Mouse (Mus musculus) urinary bladder, postnatal 14 days (tissue): ENCODE data around the gene Naglu.

Source experiments
- DNase-seq: peaks from one replicate; pipeline ENCODE4 v3.0.0; 2021; ENCODE audit warnings: low spot score

Gene Naglu

DNA sequence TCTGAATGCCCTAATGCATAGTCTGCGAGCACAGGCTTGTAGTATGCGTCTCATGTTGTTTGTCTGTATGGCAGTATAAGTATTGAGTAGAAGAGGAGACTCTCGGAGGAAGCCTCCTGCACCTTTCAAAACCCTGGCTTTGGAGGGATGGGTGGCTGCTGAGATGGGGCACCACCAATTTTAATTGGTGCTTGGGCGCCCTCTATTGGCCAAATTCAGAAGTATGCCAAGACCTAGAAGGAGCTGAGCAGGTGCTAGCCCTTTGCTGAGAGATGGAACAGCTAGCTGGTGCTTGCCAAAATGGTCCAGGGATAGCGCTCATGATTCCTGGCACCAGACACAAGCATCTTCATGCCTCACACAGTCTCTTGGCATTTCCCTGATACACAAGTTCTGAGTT is 12.0 kb upstream of the Naglu start:
- DNase-seq, result peak; percentile 94

- DNase-seq, result no peak
Measured at GRCm38 (mm10) chr11:101058726-101059125, 11.1 kb upstream of the Naglu start.

- no peak for DNase-seq
Measured at GRCm38 (mm10) chr11:101059473-101059872, 10.3 kb upstream of the Naglu start.

DNA sequence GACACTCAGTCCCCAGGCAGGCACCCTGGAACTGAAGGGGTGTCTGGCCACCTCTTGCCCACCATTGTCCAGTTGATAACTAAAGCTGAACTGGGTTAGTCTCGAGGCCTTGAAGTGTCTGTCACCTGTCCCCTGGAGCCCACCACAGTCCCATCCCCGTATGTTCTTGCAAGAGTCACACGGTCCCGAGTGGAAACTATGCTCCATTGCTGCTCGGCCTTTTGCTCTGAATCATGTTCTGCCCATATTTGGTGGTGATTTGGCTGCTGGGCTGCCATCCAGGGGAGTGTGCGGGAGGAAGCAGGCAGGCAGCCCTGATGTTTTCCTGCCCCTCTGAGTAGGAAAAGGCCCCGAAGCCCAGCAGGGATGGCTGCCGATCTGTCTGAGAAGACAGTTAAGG is 9.7 kb upstream of the Naglu start:
- peak; percentile 80 for DNase-seq

GRCm38 (mm10) chr11:101061049-101061448 is 8.8 kb upstream of the Naglu start:
- DNase-seq, result no peak

- DNase-seq, result peak; percentile 64
Measured at GRCm38 (mm10) chr11:101062165-101062884, 7.5 kb upstream of the Naglu start.

GRCm38 (mm10) chr11:101062971-101063675 is 6.7 kb upstream of the Naglu start:
- no peak for DNase-seq

GRCm38 (mm10) chr11:101063676-101064327 is 6.0 kb upstream of the Naglu start:
- peak; percentile 73 for DNase-seq

- DNase-seq, result no peak
Measured at GRCm38 (mm10) chr11:101064462-101064861, 5.3 kb upstream of the Naglu start.

GRCm38 (mm10) chr11:101065002-101065401 is 4.8 kb upstream of the Naglu start:
- no peak for DNase-seq

GRCm38 (mm10) chr11:101066549-101067412 is 3.0 kb upstream of the Naglu start:
- DNase-seq, result peak; percentile 86

GRCm38 (mm10) chr11:101070189-101070527 is 346 bp downstream of the Naglu start:
- no peak for DNase-seq

DNA sequence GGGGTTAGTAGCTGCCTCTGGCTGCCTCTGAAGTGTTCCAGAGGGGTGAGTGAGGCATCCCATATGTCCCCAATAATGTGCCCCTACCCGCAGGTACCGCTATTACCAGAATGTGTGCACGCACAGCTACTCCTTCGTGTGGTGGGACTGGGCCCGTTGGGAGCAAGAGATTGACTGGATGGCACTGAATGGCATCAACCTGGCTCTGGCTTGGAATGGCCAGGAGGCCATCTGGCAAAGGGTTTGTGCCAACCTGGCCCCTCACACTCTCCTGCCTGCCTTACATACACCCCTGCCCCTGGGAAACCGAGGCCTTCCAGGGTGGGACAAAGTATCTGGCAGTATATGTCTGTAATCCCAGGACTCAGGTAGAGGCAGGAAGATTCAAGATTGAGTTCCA is 1.2 kb downstream of the Naglu start:
- no peak for DNase-seq

DNA sequence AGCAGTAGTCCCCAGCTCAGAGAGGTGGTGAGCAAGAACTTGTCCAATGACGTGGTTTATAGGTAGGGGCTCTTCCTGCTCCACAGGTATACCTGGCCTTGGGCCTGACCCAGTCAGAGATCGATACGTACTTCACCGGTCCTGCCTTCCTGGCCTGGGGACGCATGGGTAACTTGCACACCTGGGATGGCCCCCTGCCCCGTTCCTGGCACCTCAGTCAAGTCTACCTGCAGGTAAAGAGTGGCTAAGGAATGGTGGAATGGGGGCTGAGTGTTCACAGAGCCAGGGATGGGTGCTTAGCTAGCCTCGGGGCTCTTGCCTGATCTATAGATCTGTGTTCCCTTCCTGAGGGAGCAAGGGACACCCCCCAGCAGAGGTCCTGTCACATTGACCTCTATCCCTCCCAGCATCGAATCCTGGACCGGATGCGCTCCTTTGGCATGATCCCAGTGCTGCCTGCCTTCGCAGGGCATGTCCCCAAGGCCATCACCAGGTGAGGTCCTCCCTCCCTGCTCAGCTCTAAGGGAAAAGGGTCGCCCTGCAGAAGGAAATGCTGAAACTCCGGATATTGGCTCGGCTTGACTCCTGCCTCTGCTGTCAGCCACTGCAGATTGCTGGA is 2.1 kb downstream of the Naglu start:
- DNase-seq, result no peak

DNA sequence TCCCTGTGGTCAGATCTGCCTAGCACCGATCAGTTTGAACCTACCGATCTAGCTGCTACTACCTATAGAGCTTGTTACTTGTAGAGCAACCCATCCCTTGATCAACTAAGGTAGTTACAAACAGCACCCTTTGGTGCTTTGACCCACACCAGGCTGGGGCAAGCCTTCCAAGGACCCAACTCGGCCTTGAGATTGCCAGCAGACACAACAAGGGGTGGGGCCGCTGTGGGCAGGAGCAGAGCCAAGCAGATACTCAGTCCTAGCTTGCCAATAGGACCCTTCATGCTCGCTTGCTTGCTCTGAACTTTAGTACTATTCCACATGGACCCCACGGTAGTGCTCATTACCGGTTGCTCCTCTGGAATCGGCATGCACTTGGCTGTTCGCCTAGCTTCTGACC is 8.3 kb downstream of the Naglu start, which contains the start of gene Hsd17b1:
Gene Hsd17b1 (plus strand): TSS at position 291 of the 400 bp plus-strand sequence.
- no peak for DNase-seq

DNA sequence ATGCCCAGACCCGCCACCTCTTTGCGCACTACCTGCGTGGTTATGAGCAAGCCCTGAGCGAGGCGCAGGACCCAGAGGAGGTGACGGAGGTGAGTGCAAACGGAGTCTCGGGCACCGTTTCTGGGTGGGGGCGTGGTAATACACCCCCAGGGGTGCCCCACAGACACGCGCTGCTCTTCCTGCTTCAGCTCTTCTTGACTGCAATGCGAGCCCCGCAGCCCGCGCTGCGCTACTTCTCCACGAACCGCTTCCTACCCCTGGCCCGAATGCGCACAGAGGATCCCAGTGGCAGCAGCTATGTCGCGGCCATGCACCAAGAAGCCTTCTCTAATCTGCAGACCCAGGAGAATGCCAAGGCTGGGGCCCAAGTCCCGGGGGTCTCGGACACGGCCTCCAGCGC is 9.9 kb downstream of the Naglu start:
- no peak for DNase-seq

- DNase-seq, result no peak
Measured at GRCm38 (mm10) chr11:101080421-101080820, 10.6 kb downstream of the Naglu start.

DNA sequence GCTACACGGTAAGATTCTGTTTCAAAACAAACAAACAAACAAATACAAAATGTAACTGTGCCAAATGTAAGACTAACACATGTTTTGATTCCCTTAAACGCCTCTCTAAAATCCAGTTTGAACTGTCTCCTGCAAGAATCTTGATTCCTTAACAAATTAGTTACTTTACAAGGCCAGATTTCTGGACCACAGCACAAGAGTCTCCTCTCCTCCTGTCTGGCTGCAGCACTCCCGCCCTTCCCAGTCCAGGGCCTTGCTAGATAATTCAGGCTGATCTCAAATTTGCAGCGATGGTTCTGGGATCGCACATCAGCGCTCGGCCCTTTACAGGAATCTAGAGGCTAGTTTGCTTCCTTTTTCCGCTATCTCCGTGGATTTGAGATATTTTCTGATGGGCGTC is 11.8 kb downstream of the Naglu start:
- no peak for DNase-seq

- peak; percentile 84 for DNase-seq
Measured at GRCm38 (mm10) chr11:101082208-101083082, 12.6 kb downstream of the Naglu start, which contains the start of gene Coasy. TSS of gene Coasy (plus strand) at chr11:101082565.

DNA sequence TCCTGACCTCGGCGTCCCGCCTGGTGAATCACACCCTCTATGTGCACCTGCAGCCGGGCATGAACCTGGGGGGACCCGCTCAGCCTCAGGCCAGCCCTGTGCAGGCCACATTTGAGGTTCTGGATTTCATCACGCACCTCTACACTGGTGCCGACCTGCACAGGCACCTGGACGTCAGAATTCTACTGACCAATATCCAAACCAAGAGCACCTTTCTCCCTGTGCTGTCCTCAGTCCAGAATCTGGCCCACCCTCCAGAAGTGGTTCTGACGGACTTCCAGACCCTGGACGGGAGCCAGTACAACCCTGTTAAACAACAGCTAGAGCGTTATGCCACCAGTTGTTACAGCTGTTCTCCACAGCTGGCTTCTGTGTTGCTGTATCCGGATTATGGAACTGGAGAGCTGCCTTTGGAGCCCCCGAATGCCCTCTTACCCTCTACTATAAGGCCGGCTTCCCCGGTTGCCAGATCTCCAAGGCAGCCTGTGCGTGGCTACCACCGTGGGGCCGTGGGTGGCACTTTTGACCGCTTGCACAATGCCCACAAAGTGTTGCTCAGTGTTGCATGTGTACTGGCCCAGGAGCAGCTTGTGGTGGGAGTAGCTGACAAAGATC is 13.4 kb downstream of the Naglu start:
- no peak for DNase-seq
